Mouse (Mus musculus): ENCODE measurements around the gene Ano1.

DNA sequence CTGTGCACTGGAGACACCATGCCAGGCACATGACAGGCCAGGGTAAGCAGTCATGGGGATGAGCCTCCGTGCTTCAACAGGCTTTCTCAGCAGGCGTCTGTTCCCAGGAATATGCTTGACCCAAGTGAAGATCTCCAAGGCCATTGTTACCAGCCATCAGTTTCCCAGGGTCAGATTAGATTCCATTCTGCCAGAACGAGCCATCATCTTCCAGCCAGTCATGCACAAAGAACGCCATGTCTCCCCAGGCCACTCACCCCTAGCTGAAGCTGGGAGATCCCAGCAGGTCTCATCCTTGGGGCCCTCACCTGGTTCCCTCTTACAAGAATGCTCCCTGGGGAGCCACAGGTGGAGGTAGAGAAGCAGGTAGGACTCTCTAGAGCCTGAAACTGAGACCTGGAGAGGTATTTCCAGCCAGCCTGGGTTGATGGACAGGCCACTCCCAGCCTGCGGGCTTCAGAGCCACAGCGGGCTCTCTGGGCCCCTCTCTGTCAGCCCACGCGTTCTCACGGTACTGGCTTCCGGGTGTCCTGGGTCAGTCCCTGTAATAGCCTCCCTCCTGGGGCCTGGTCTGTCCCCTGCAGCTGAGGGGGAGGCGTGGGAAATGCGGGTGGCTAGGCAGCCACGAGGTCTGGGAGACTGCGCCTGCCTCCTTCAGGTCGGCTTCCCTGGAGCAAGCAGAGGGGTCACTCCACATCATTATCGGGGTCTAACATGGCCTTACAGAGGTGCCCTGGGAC is 10.9 kb upstream of the Ano1 start:
- TF ChIP-seq CTCF (IDR thresholded peaks at IDR 0.05) (no peak), EP300 (IDR thresholded peaks at IDR 0.05) (no peak)
